Mouse (Mus musculus) myocyte (in vitro differentiated cells): ENCODE data around the gene Rplp2.

Experiments used
- CEBPB ChIP-seq: IDR thresholded peaks from 2 replicates; pipeline ENCODE4 v1.6.1; 2011; ENCODE audit warnings: mild to moderate bottlenecking, moderate library complexity; ENCODE audit not compliant: poor library complexity, insufficient read depth, severe bottlenecking
- POLR2A ChIP-seq: IDR thresholded peaks from one replicate; pipeline ENCODE4 v1.6.1; 2011; ENCODE audit warnings: low read depth, mild to moderate bottlenecking, control low read depth, moderate library complexity; ENCODE audit not compliant: insufficient read length
- TCF12 ChIP-seq: IDR thresholded peaks from one replicate; pipeline ENCODE4 v1.6.1; 2011; ENCODE audit warnings: mild to moderate bottlenecking, control low read depth; ENCODE audit not compliant: poor library complexity, insufficient read depth, severe bottlenecking
- TCF3 ChIP-seq: IDR thresholded peaks from one replicate; pipeline ENCODE4 v1.6.1; 2011; ENCODE audit warnings: low read depth, control low read depth; ENCODE audit not compliant: insufficient read length

- no peak for TF ChIP-seq TCF12
- TF ChIP-seq POLR2A = no peak
- TF ChIP-seq TCF3 = no peak
- TF ChIP-seq CEBPB = no peak
Measured at GRCm38 (mm10) chr7:141495940-141496339, 48.8 kb downstream of the Rplp2 start.
